Mouse (Mus musculus) megakaryocyte, embryonic 14.5 days (primary cell): ENCODE data around the gene Rasgef1b. TPM values are rescaled to one million over a fixed set of nuclear protein-coding genes. Genes with fewer than 3 reads are reported as not detected.

Experiments
- H3K27me3 ChIP-seq: replicated peaks from 2 replicates; pipeline ENCODE3; 2012; ENCODE audit warnings: inconsistent platforms
- H3K36me3 ChIP-seq: replicated peaks from 2 replicates; pipeline ENCODE3; 2012; ENCODE audit warnings: low read length, inconsistent platforms, mixed read lengths
- H3K4me1 ChIP-seq: 2 replicates; pipeline ENCODE4 v1.6.1; 2012; ENCODE audit warnings: inconsistent platforms
- H3K4me3 ChIP-seq: replicated peaks from 2 replicates; pipeline ENCODE3; 2012; ENCODE audit warnings: moderate library complexity, mild to moderate bottlenecking, inconsistent platforms
- H3K9me3 ChIP-seq: 2 replicates; pipeline ENCODE4 v1.6.1; 2012; ENCODE audit warnings: inconsistent platforms
- FLI1 ChIP-seq: IDR thresholded peaks from 2 replicates; pipeline ENCODE4 v1.6.1; 2012; ENCODE audit warnings: low read length, inconsistent platforms, mixed read lengths
- GATA1 ChIP-seq: IDR thresholded peaks from 3 replicates; pipeline ENCODE4 v1.6.1; 2012; ENCODE audit warnings: mixed read lengths, low read length, inconsistent platforms, borderline replicate concordance
- polyA plus RNA-seq: library from polyadenylated mRNA; stranded (reverse); fragments of >175 nt; gene quantifications from 2 replicates; pipeline ENCODE4 v1.2.3, GENCODE M21; 2012; ENCODE audit warnings: low replicate concordance; ENCODE audit not compliant: insufficient read depth

Rasgef1b gene
- polyA plus RNA-seq, 1 experiment, result 2.9 TPM

GRCm38 (mm10) chr5:99375725-99376124 lies 353.1 kb downstream of the Rasgef1b start:
- Histone ChIP-seq H3K36me3 (no peaks in the 10 kb centered on the region), H3K4me1 (peaks cover 39% of the 10 kb centered on the region), H3K9me3 (no peaks in the 10 kb centered on the region), H3K4me3 (no peak overlapping the region), H3K27me3 (peaks cover 10% of the 10 kb centered on the region)
- no peak for TF ChIP-seq FLI1
- TF ChIP-seq GATA1, result no peak

DNA sequence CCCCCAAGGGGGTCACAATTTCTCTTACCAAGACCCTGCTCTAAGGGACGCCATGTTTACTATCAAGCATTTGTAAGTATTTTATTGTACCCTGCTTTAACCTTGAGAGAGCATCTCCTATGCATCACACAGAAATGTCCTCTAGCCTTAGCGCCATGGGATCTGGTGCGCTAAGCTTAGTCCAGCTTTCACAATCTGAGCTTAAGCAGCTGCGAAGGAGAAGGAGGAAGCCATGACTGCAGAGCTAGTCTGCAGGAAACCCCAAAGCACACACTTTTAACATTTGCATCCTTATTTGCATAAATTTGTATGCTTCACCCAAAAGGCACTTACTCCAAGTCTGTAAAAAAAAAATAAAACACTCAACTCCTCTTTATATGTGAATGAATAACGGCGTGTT lies 354.4 kb downstream of the Rasgef1b start:
- H3K4me1 ChIP-seq, result peaks cover 33% of the 10 kb centered on the region
- no peaks in the 10 kb centered on the region for H3K36me3 ChIP-seq
- H3K27me3 ChIP-seq, result peaks cover 10% of the 10 kb centered on the region
- no peak for TF ChIP-seq GATA1
- TF ChIP-seq FLI1, result no peak
- H3K9me3 ChIP-seq, result no peaks in the 10 kb centered on the region
- no peak overlapping the region for H3K4me3 ChIP-seq

DNA sequence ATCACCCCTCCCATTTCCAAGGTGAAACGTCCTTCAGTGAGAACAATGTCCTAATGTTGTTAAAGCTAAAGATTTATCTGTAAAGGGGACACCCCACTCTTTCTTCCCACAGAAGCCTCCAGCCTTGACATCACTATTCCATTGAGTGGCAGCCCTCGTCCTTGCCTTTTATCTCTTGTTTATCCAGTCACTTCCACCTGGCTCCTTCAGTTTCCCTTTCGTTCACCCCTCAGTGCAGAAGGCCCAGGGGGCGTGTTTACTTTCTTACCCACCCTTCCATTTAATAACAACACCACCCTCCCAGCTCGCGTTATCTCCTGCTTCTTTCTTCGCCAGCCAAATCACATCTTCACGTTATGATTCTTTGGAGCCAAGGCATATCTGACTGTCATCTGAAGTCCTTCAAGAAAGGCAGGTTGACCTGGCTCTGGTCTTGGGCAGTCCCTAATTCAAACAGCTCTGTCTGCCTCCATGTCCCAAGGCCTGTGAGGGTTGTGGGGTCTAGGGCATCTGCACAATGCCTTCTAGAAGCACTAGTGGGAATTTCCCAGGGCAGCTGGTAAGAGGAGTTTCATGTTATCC lies 355.2 kb downstream of the Rasgef1b start:
- no peak overlapping the region for H3K4me3 ChIP-seq
- H3K9me3 ChIP-seq, result no peaks in the 10 kb centered on the region
- TF ChIP-seq GATA1 (no peak), FLI1 (no peak)
- peaks cover 29% of the 10 kb centered on the region for H3K4me1 ChIP-seq
- H3K27me3 ChIP-seq, result peaks cover 11% of the 10 kb centered on the region
- H3K36me3 ChIP-seq, result no peaks in the 10 kb centered on the region

GRCm38 (mm10) chr5:99370636-99371035 lies 358.2 kb downstream of the Rasgef1b start:
- peaks cover 24% of the 10 kb centered on the region for H3K4me1 ChIP-seq
- no peaks in the 10 kb centered on the region for H3K9me3 ChIP-seq
- no peak for TF ChIP-seq FLI1
- TF ChIP-seq GATA1, result no peak
- H3K36me3 ChIP-seq, result no peaks in the 10 kb centered on the region
- peaks cover 20% of the 10 kb centered on the region for H3K27me3 ChIP-seq
- H3K4me3 ChIP-seq, result no peak overlapping the region

GRCm38 (mm10) chr5:99369256-99369655 lies 359.6 kb downstream of the Rasgef1b start:
- peaks cover 22% of the 10 kb centered on the region for H3K27me3 ChIP-seq
- no peaks in the 10 kb centered on the region for H3K9me3 ChIP-seq
- H3K36me3 ChIP-seq, result no peaks in the 10 kb centered on the region
- H3K4me3 ChIP-seq, result no peak overlapping the region
- peaks cover 27% of the 10 kb centered on the region for H3K4me1 ChIP-seq
- TF ChIP-seq GATA1 (no peak), FLI1 (no peak)

DNA sequence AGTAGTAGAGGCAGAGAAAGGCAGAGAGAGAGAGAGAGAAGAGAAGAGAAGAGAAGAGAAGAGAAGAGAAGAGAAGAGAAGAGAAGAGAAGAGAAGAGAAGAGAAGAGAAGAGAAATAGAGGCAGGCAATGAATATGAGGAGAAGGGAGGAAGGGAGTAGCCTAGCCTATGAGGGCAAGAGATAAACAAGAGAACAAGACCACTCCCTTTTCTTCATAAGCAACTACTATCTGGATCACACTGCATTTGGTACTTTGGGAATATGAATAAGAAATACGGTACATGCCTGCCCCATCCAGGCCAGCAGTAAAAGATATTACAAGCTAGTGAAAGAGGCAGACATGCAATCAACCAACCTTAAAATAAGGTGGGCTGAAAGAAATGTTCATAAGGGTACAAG lies 360.2 kb downstream of the Rasgef1b start:
- peaks cover 30% of the 10 kb centered on the region for H3K4me1 ChIP-seq
- TF ChIP-seq GATA1 (no peak), FLI1 (no peak)
- no peak overlapping the region for H3K4me3 ChIP-seq
- no peaks in the 10 kb centered on the region for H3K9me3 ChIP-seq
- no peaks in the 10 kb centered on the region for H3K36me3 ChIP-seq
- H3K27me3 ChIP-seq, result peaks cover 25% of the 10 kb centered on the region

DNA sequence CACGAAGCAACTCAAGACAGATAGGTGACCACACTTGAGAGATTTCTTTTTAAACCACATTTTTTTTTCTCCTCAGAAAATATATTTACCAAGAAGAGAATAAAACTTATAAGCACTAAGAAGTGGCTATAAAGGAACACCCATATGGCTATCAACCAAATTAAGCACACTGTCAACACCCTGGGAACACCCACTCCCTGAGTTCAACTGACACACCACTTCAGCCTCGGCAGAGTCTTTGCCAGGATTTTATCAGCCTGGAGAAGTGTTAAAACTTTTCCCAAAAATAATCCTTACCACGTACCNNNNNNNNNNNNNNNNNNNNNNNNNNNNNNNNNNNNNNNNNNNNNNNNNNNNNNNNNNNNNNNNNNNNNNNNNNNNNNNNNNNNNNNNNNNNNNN lies 368.3 kb downstream of the Rasgef1b start:
- Histone ChIP-seq H3K27me3 (peaks cover 7% of the 10 kb centered on the region), H3K4me1 (peaks cover 68% of the 10 kb centered on the region), H3K9me3 (no peaks in the 10 kb centered on the region), H3K4me3 (no peak overlapping the region), H3K36me3 (no peaks in the 10 kb centered on the region)
- no peak for TF ChIP-seq FLI1
- no peak for TF ChIP-seq GATA1

GRCm38 (mm10) chr5:99359251-99359650 lies 369.6 kb downstream of the Rasgef1b start:
- no peaks in the 10 kb centered on the region for H3K36me3 ChIP-seq
- peaks cover 60% of the 10 kb centered on the region for H3K4me1 ChIP-seq
- peaks cover 3% of the 10 kb centered on the region for H3K27me3 ChIP-seq
- H3K4me3 ChIP-seq, result no peak overlapping the region
- TF ChIP-seq GATA1 (no peak), FLI1 (no peak)
- H3K9me3 ChIP-seq, result no peaks in the 10 kb centered on the region

GRCm38 (mm10) chr5:99354640-99355132 lies 374.2 kb downstream of the Rasgef1b start:
- Histone ChIP-seq H3K9me3 (0 out of 2 replicates have a peak, but pooled peaks cover 4% of the 10 kb centered on the region), H3K27me3 (no peaks in the 10 kb centered on the region), H3K4me1 (peaks cover 36% of the 10 kb centered on the region), H3K4me3 (no peak overlapping the region), H3K36me3 (no peaks in the 10 kb centered on the region)
- TF ChIP-seq GATA1 (no peak), FLI1 (no peak)

DNA sequence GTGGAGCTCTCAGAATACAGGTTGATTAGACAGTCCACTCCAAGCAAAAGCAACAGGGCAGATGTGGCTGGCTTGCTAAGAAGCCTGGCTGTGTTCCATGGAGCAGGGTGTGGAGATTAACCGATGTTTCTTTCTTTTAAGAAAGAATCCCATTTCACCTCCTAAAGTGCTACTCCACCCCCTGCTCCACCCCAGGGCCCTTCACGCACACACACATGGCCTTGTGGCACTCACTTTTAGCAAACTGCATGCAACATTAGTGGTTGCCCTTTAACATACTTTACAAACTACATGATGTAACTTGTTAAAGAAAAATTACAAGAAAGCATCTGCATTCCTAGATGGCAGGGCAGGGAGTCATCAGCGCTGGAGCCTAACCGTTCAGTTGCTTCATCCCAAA lies 378.8 kb downstream of the Rasgef1b start:
- no peak for TF ChIP-seq GATA1
- no peak for TF ChIP-seq FLI1
- Histone ChIP-seq H3K36me3 (no peaks in the 10 kb centered on the region), H3K27me3 (no peaks in the 10 kb centered on the region), H3K4me3 (no peak overlapping the region), H3K9me3 (0 out of 2 replicates have a peak, but pooled peaks cover 4% of the 10 kb centered on the region), H3K4me1 (peaks cover 12% of the 10 kb centered on the region)
